Mouse (Mus musculus): ENCODE measurements at regions not wholly inside any gene's neighbourhood (a gene's known extent, or its start where the extent isn't known, plus 50 kb on each side); places are given as distances from the start of the nearest gene placed in this dataset.

DNA sequence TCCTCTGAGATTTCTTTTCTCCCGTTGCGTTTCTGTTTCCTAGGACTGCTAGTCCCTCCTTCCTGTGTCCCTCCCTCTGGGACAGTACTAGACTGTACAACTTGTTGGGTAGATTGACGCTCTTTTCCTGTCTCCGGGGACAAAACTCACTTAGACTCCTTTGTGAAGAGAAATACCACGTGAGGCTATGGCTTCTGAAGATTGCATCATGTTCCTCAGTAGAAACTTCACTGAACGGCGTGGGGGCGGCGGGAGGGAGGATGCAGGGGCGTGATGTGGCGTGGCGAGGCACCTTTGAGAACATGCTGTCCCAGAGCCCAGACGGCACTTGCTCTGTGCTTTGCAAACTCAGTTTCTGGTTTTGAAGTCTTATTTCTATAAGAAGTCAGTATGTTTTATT is 78.5 kb downstream of the Spata18 start:
- Histone ChIP-seq H3K4me2 (ENCODE audit: low read depth, low read length) (0 out of 2 replicates have a peak overlapping the region, but pooled peaks have one; percentile 2), H3K9ac (ENCODE audit: low read length) (no peak overlapping the region), H3K27me3 (ENCODE audit: control insufficient read depth, insufficient read depth, low read depth, low read length) (peaks cover 3% of the 10 kb centered on the region; the same call in 1 of the 2 replicates), H3K4me1 (replicated peaks; ENCODE audit: control insufficient read depth, insufficient read depth, low read length) (peaks cover 6% of the 10 kb centered on the region), H3K9me3 (ENCODE audit: control insufficient read depth, low read length) (no peaks in the 10 kb centered on the region), H3K4me3 (ENCODE audit: low read length) (no peak overlapping the region), H3K36me3 (ENCODE audit: control insufficient read depth, insufficient read depth, low read length) (no peaks in the 10 kb centered on the region), H3K27ac (ENCODE audit: low read length) (no peak overlapping the region)
- 59% methylated on average over 13 of the region's 13 CpGs for WGBS
- ATAC-seq (ENCODE audit: low read depth) = peak; percentile 64; the same call in 1 of the 2 replicates

- H3K27me3 ChIP-seq (ENCODE audit: control insufficient read depth, insufficient read depth, low read depth, low read length) = peaks cover 3% of the 10 kb centered on the region
- no peak overlapping the region for H3K4me3 ChIP-seq (ENCODE audit: low read length)
- peaks cover 6% of the 10 kb centered on the region for H3K4me1 ChIP-seq (replicated peaks; ENCODE audit: control insufficient read depth, insufficient read depth, low read length)
- ATAC-seq (ENCODE audit: low read depth) = no peak
- no peaks in the 10 kb centered on the region for H3K36me3 ChIP-seq (ENCODE audit: control insufficient read depth, insufficient read depth, low read length)
- no peaks in the 10 kb centered on the region for H3K9me3 ChIP-seq (ENCODE audit: control insufficient read depth, low read length)
- no peak overlapping the region for H3K4me2 ChIP-seq (ENCODE audit: low read depth, low read length)
- no peak overlapping the region for H3K27ac ChIP-seq (ENCODE audit: low read length)
- H3K9ac ChIP-seq (ENCODE audit: low read length) = no peak overlapping the region
- 59% methylated on average over 9 of the region's 9 CpGs for WGBS
These were observed 80.2 kb downstream of the Spata18 start for GRCm38 (mm10) chr5:73731423-73731822.

DNA sequence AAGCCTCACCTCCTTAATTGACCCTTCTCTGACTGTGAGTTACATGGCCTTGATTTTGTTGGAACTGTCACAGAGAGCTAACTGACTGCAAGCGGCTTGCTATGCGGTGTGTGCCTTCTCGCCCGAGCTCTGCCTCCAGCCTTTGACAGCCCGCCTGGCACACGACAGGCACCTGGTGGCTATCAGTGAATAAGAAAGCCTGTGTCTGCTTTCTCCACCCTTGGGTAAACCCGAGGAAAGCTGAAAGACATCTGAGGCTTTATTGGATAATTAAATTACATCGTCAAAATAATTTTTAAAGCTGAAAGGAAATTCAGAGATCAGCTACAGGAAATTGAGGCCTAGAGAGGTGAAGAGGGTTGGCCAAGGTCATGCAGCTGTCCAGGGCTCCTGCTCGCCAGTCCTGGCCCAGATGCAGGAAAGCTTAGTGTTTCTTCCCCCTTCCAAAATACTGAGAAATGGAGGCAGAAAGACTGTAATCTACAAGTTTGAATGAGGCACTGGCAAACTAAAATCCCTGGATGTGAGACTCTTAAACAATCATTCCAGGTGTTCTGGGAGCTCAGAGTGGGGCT is 80.9 kb downstream of the Spata18 start:
- Histone ChIP-seq H3K36me3 (ENCODE audit: control insufficient read depth, insufficient read depth, low read length) (no peaks in the 10 kb centered on the region), H3K27me3 (ENCODE audit: control insufficient read depth, insufficient read depth, low read depth, low read length) (peaks cover 3% of the 10 kb centered on the region), H3K4me2 (ENCODE audit: low read depth, low read length) (no peak overlapping the region), H3K9ac (ENCODE audit: low read length) (no peak overlapping the region), H3K9me3 (ENCODE audit: control insufficient read depth, low read length) (no peaks in the 10 kb centered on the region), H3K27ac (ENCODE audit: low read length) (no peak overlapping the region), H3K4me3 (ENCODE audit: low read length) (no peak overlapping the region), H3K4me1 (replicated peaks; ENCODE audit: control insufficient read depth, insufficient read depth, low read length) (peaks cover 6% of the 10 kb centered on the region)
- WGBS = 52% methylated on average over 9 of the region's 9 CpGs
- no peak for ATAC-seq (ENCODE audit: low read depth)

- Histone ChIP-seq H3K4me3 (ENCODE audit: low read length) (no peak overlapping the region), H3K9ac (ENCODE audit: low read length) (no peak overlapping the region), H3K27me3 (ENCODE audit: control insufficient read depth, insufficient read depth, low read depth, low read length) (no peaks in the 10 kb centered on the region; the same call in 1 of the 2 replicates), H3K4me2 (ENCODE audit: low read depth, low read length) (no peak overlapping the region), H3K9me3 (ENCODE audit: control insufficient read depth, low read length) (0 out of 2 replicates have a peak, but pooled peaks cover 3% of the 10 kb centered on the region), H3K36me3 (ENCODE audit: control insufficient read depth, insufficient read depth, low read length) (no peaks in the 10 kb centered on the region), H3K4me1 (replicated peaks; ENCODE audit: control insufficient read depth, insufficient read depth, low read length) (no peaks in the 10 kb centered on the region), H3K27ac (ENCODE audit: low read length) (no peak overlapping the region)
- 70% methylated on average over 3 of the region's 3 CpGs for WGBS
- no peak for ATAC-seq (ENCODE audit: low read depth)
These were observed 89.6 kb downstream of the Spata18 start for GRCm38 (mm10) chr5:73740766-73741165.

DNA sequence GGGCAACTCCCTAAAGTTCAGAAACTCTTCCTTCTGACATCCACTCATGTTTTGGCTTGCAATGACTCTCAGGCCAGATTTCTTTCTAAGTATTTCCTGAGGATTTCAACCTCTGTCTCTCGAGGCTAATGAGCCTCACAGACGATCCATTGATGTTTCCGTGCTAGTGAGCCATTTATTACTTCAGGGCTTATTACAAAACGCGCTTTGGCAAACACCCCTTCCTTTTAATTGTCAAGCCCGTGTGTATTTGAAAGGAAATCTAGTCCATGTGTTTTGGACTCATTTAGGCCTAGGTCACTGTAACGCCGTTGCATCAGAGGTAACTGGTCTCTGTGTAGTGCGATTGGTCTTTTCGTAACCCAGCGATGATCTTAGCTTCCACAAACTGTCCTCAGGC is 90.3 kb downstream of the Spata18 start:
- WGBS = 84% methylated on average over 11 of the region's 11 CpGs
- Histone ChIP-seq H3K27ac (ENCODE audit: low read length) (no peak overlapping the region), H3K4me1 (replicated peaks; ENCODE audit: control insufficient read depth, insufficient read depth, low read length) (no peaks in the 10 kb centered on the region), H3K36me3 (ENCODE audit: control insufficient read depth, insufficient read depth, low read length) (no peaks in the 10 kb centered on the region), H3K4me2 (ENCODE audit: low read depth, low read length) (no peak overlapping the region), H3K4me3 (ENCODE audit: low read length) (no peak overlapping the region), H3K9ac (ENCODE audit: low read length) (no peak overlapping the region), H3K9me3 (ENCODE audit: control insufficient read depth, low read length) (0 out of 2 replicates have a peak, but pooled peaks cover 3% of the 10 kb centered on the region), H3K27me3 (ENCODE audit: control insufficient read depth, insufficient read depth, low read depth, low read length) (no peaks in the 10 kb centered on the region)
- no peak for ATAC-seq (ENCODE audit: low read depth)

DNA sequence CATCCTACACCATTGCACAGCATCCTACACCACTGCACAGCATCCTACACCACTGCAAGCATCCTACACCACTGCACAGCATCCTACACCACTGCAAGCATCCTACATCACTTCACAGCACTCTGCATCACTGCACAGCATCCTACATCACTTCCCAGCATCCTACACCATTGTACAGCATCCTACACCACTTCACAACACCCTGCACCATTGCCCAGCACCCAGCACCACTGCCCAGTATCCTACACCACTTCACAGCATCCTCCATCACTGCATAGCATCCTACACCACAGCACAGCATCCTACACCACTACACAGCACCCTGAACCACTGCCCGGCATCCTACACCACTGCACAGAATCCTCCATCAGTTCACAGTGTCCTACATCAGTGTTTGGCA is 92.8 kb downstream of the Spata18 start:
- ATAC-seq (ENCODE audit: low read depth) = no peak
- WGBS = 95% methylated on average over 1 of the region's 1 CpGs
- H3K4me3 ChIP-seq (ENCODE audit: low read length) = no peak overlapping the region

DNA sequence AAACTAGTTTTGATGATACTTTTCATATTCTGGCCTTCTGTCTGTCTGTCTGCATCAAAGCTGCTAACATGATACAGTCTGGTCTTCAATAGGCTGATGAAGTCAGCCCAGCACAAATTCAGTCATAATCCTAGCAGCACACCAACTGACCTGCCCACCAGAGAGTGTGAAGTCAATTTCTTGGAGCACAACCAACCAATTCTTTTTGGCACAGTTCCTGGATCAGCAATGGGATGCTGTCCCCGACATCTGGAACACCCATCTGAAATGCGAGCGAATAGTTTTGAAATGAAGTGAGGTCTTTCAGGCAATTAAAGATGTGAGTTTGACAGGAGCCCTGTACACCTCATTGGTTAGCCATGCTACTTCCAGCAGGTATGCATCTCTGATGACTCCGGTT is 98.6 kb downstream of the Spata18 start:
- no peak overlapping the region for H3K4me3 ChIP-seq (ENCODE audit: low read length)
- no peaks in the 10 kb centered on the region for H3K36me3 ChIP-seq (ENCODE audit: control insufficient read depth, insufficient read depth, low read length)
- H3K27me3 ChIP-seq (ENCODE audit: control insufficient read depth, insufficient read depth, low read depth, low read length) = no peaks in the 10 kb centered on the region
- WGBS = 63% methylated on average over 4 of the region's 4 CpGs
- H3K4me2 ChIP-seq (ENCODE audit: low read depth, low read length) = no peak overlapping the region
- H3K27ac ChIP-seq (ENCODE audit: low read length) = no peak overlapping the region
- ATAC-seq (ENCODE audit: low read depth) = no peak
- peaks cover 2% of the 10 kb centered on the region; the same call in 1 of the 2 replicates for H3K4me1 ChIP-seq (replicated peaks; ENCODE audit: control insufficient read depth, insufficient read depth, low read length)
- H3K9ac ChIP-seq (ENCODE audit: low read length) = no peak overlapping the region
- H3K9me3 ChIP-seq (ENCODE audit: control insufficient read depth, low read length) = no peaks in the 10 kb centered on the region

More for the DNA sequence above, 92.8 kb downstream of the Spata18 start:
- Histone ChIP-seq H3K27me3 (ENCODE audit: control insufficient read depth, insufficient read depth, low read depth, low read length) (no peaks in the 10 kb centered on the region), H3K27ac (ENCODE audit: low read length) (no peak overlapping the region), H3K9me3 (ENCODE audit: control insufficient read depth, low read length) (0 out of 2 replicates have a peak, but pooled peaks cover under 1% of the 10 kb centered on the region), H3K36me3 (ENCODE audit: control insufficient read depth, insufficient read depth, low read length) (no peaks in the 10 kb centered on the region), H3K4me2 (ENCODE audit: low read depth, low read length) (no peak overlapping the region), H3K4me1 (replicated peaks; ENCODE audit: control insufficient read depth, insufficient read depth, low read length) (no peaks in the 10 kb centered on the region), H3K9ac (ENCODE audit: low read length) (no peak overlapping the region)

DNA sequence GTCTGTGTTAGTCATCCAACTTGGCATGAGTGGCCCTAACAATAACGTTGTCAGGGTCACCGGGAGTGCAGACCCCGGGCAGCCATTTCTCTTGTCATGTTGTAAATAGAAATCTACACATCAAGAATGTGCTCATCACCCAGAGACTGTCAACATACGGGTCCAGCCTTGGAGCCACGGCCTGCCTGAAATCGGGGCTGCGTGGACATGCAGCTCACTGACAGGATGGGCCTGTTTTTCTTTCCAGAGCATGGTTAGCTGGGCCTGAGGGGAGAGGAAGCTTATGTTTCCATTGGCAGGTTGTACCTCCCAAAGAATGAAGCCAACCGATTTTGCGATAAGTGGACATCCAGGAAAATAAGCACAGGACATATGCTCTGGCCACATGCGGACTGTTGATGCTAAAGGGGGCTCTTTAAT is 101.1 kb downstream of the Spata18 start:
- H3K27ac ChIP-seq (ENCODE audit: low read length) = no peak overlapping the region
- H3K4me1 ChIP-seq (replicated peaks; ENCODE audit: control insufficient read depth, insufficient read depth, low read length) = peaks cover 2% of the 10 kb centered on the region; the same call in 1 of the 2 replicates
- no peak overlapping the region for H3K4me2 ChIP-seq (ENCODE audit: low read depth, low read length)
- H3K4me3 ChIP-seq (ENCODE audit: low read length) = no peak overlapping the region
- H3K27me3 ChIP-seq (ENCODE audit: control insufficient read depth, insufficient read depth, low read depth, low read length) = no peaks in the 10 kb centered on the region
- H3K9ac ChIP-seq (ENCODE audit: low read length) = no peak overlapping the region
- H3K36me3 ChIP-seq (ENCODE audit: control insufficient read depth, insufficient read depth, low read length) = no peaks in the 10 kb centered on the region
- ATAC-seq (ENCODE audit: low read depth) = peak; percentile 51; the same call in 1 of the 2 replicates
- 48% methylated on average over 10 of the region's 10 CpGs for WGBS
- no peaks in the 10 kb centered on the region for H3K9me3 ChIP-seq (ENCODE audit: control insufficient read depth, low read length)

- Histone ChIP-seq H3K4me3 (ENCODE audit: low read length) (no peak overlapping the region), H3K4me1 (replicated peaks; ENCODE audit: control insufficient read depth, insufficient read depth, low read length) (peaks cover 2% of the 10 kb centered on the region; the same call in 1 of the 2 replicates), H3K9ac (ENCODE audit: low read length) (no peak overlapping the region), H3K4me2 (ENCODE audit: low read depth, low read length) (no peak overlapping the region), H3K27ac (ENCODE audit: low read length) (no peak overlapping the region), H3K9me3 (ENCODE audit: control insufficient read depth, low read length) (no peaks in the 10 kb centered on the region), H3K27me3 (ENCODE audit: control insufficient read depth, insufficient read depth, low read depth, low read length) (no peaks in the 10 kb centered on the region; the same call in 1 of the 2 replicates), H3K36me3 (ENCODE audit: control insufficient read depth, insufficient read depth, low read length) (no peaks in the 10 kb centered on the region)
- no peak for ATAC-seq (ENCODE audit: low read depth)
- WGBS = 63% methylated on average over 7 of the region's 7 CpGs
These were observed 102.6 kb downstream of the Spata18 start for GRCm38 (mm10) chr5:73753827-73754226.
